Mouse (Mus musculus) neural tube, embryonic 14.5 days (tissue): ENCODE data around the gene Map4. TPM values are rescaled to one million over a fixed set of nuclear protein-coding genes. Genes with fewer than 3 reads are reported as not detected.

Source experiments
- ATAC-seq: fragments of 200-750 bp; cut with Nextera tagmentation; 2 replicates; pipeline ENCODE4 v1.8.0; 2017; ENCODE audit warnings: low read depth, mild to moderate bottlenecking, moderate TSS enrichment, moderate library complexity
- H3K27ac ChIP-seq: fragments of 300-500 bp; sonication (generic); 2 replicates; pipeline ENCODE4 v1.5.1; 2014; ENCODE audit warnings: low read depth, mild to moderate bottlenecking, control low read depth, low read length, moderate library complexity, mixed read lengths
- H3K27me3 ChIP-seq: fragments of 300-500 bp; sonication (generic); 2 replicates; pipeline ENCODE4 v1.6.1; 2014; ENCODE audit warnings: low read length; ENCODE audit not compliant: control insufficient read depth, insufficient read depth
- H3K36me3 ChIP-seq: fragments of 300-500 bp; sonication (generic); 2 replicates; pipeline ENCODE4 v1.6.1; 2014; ENCODE audit warnings: low read length, mixed read lengths; ENCODE audit not compliant: control insufficient read depth, insufficient read depth
- H3K4me1 ChIP-seq: fragments of 300-500 bp; sonication (generic); 2 replicates; pipeline ENCODE4 v1.6.1; 2014; ENCODE audit warnings: low read length; ENCODE audit not compliant: control insufficient read depth, insufficient read depth
- H3K4me2 ChIP-seq: fragments of 300-500 bp; sonication (generic); 2 replicates; pipeline ENCODE4 v1.6.1; 2014; ENCODE audit warnings: mild to moderate bottlenecking, low read depth, low read length, control low read depth
- H3K4me3 ChIP-seq: fragments of 300-500 bp; sonication (generic); 2 replicates; pipeline ENCODE4 v1.5.1; 2014; ENCODE audit warnings: low read depth, low read length, control low read depth, mixed read lengths
- H3K9ac ChIP-seq: fragments of 300-500 bp; sonication (generic); replicated peaks from 2 replicates; pipeline ENCODE4 v1.6.1; 2014; ENCODE audit warnings: low read depth, mild to moderate bottlenecking, control low read depth, low read length, mixed read lengths
- H3K9me3 ChIP-seq: fragments of 300-500 bp; sonication (generic); 2 replicates; pipeline ENCODE4 v1.6.1; 2016; ENCODE audit warnings: low read length; ENCODE audit not compliant: control insufficient read depth
- WGBS: fragments of 180-500 bp; shearing (Covaris S2); extraction: QIAGEN DNeasy Blood & Tissue Kit; methylation state at CpG from one replicate; pipeline ENCODE4 v1.1.7; 2014; 5-methylcytosine and 5-hydroxymethylcytosine counted together
- polyA plus RNA-seq: library from polyadenylated mRNA; unstranded; fragments of >200 nt; fragmentation: Nextera tagmentation; extraction: Ambion mirVana; gene quantifications from 2 replicates; pipeline ENCODE4 v1.2.1, GENCODE M21; 2014

Gene Map4
- polyA plus RNA-seq, 1 experiment from 2014 or later = 171 TPM

GRCm38 (mm10) chr9:110044373-110044772 is 113.1 kb downstream of the Map4 start:
- Histone ChIP-seq H3K4me3 (no peak overlapping the region), H3K4me2 (no peak overlapping the region), H3K27ac (no peak overlapping the region), H3K27me3 (no peaks in the 10 kb centered on the region), H3K9ac (no peak overlapping the region), H3K9me3 (no peaks in the 10 kb centered on the region), H3K4me1 (no peaks in the 10 kb centered on the region), H3K36me3 (no peaks in the 10 kb centered on the region)
- no peak for ATAC-seq
- 96% methylated on average over 4 of the region's 4 CpGs for WGBS

- no peaks in the 10 kb centered on the region for H3K27me3 ChIP-seq
- H3K36me3 ChIP-seq = no peaks in the 10 kb centered on the region
- no peaks in the 10 kb centered on the region for H3K9me3 ChIP-seq
- no peak for ATAC-seq
- H3K4me1 ChIP-seq = 0 out of 2 replicates have a peak, but pooled peaks cover under 1% of the 10 kb centered on the region
- no peak overlapping the region for H3K4me3 ChIP-seq
- no peak overlapping the region for H3K4me2 ChIP-seq
- H3K27ac ChIP-seq = no peak overlapping the region
- no peak overlapping the region for H3K9ac ChIP-seq
These were observed 114.6 kb downstream of the Map4 start for GRCm38 (mm10) chr9:110045763-110046377.

GRCm38 (mm10) chr9:110047260-110047659 is 116.0 kb downstream of the Map4 start:
- H3K9ac ChIP-seq = no peak overlapping the region
- H3K36me3 ChIP-seq = no peaks in the 10 kb centered on the region
- no peak overlapping the region for H3K4me3 ChIP-seq
- no peaks in the 10 kb centered on the region for H3K9me3 ChIP-seq
- H3K4me1 ChIP-seq = peaks cover 6% of the 10 kb centered on the region; the same call in 1 of the 2 replicates
- H3K27me3 ChIP-seq = no peaks in the 10 kb centered on the region
- ATAC-seq = no peak
- 0 out of 2 replicates have a peak overlapping the region, but pooled peaks have one; percentile 5 for H3K27ac ChIP-seq
- no peak overlapping the region for H3K4me2 ChIP-seq

GRCm38 (mm10) chr9:110047857-110048256 is 116.6 kb downstream of the Map4 start:
- no peaks in the 10 kb centered on the region for H3K27me3 ChIP-seq
- peaks cover 12% of the 10 kb centered on the region for H3K4me1 ChIP-seq
- H3K9me3 ChIP-seq = no peaks in the 10 kb centered on the region
- H3K4me2 ChIP-seq = no peak overlapping the region
- no peak overlapping the region for H3K27ac ChIP-seq
- H3K4me3 ChIP-seq = no peak overlapping the region
- WGBS = 14% methylated on average over 3 of the region's 3 CpGs
- peak; percentile 59; the same call in 1 of the 2 replicates for ATAC-seq
- no peak overlapping the region for H3K9ac ChIP-seq
- H3K36me3 ChIP-seq = no peaks in the 10 kb centered on the region

GRCm38 (mm10) chr9:110051184-110051583 is 119.9 kb downstream of the Map4 start:
- Histone ChIP-seq H3K9ac (no peak overlapping the region), H3K4me1 (peaks cover 36% of the 10 kb centered on the region), H3K4me2 (no peak overlapping the region; the same call in 1 of the 2 replicates), H3K36me3 (no peaks in the 10 kb centered on the region), H3K4me3 (no peak overlapping the region; the same call in 1 of the 2 replicates), H3K27me3 (no peaks in the 10 kb centered on the region), H3K27ac (peak overlapping the region; percentile 49), H3K9me3 (no peaks in the 10 kb centered on the region)
- no peak for ATAC-seq

- no peak for ATAC-seq
These were observed 120.8 kb downstream of the Map4 start for GRCm38 (mm10) chr9:110051869-110052661.

GRCm38 (mm10) chr9:110052951-110053304 is 121.7 kb downstream of the Map4 start:
- H3K4me2 ChIP-seq = peak overlapping the region; percentile 86
- H3K9me3 ChIP-seq = no peaks in the 10 kb centered on the region
- ATAC-seq = peak; percentile 13; the same call in 1 of the 2 replicates
- H3K4me1 ChIP-seq = peaks cover 46% of the 10 kb centered on the region
- peak overlapping the region; percentile 88 for H3K27ac ChIP-seq
- no peaks in the 10 kb centered on the region for H3K27me3 ChIP-seq
- peak overlapping the region; percentile 45 for H3K4me3 ChIP-seq
- no peaks in the 10 kb centered on the region for H3K36me3 ChIP-seq
- 46% methylated on average over 4 of the region's 4 CpGs for WGBS
- peak overlapping the region; percentile 67 for H3K9ac ChIP-seq

More at GRCm38 (mm10) chr9:110051869-110052661, 120.8 kb downstream of the Map4 start:
- no peaks in the 10 kb centered on the region for H3K36me3 ChIP-seq
- H3K4me1 ChIP-seq = peaks cover 43% of the 10 kb centered on the region
- peak overlapping the region; percentile 67 for H3K9ac ChIP-seq
- 13% methylated on average over 23 of the region's 23 CpGs for WGBS
- H3K27me3 ChIP-seq = no peaks in the 10 kb centered on the region
- no peaks in the 10 kb centered on the region for H3K9me3 ChIP-seq
- H3K4me2 ChIP-seq = peak overlapping the region; percentile 86
- peak overlapping the region; percentile 88 for H3K27ac ChIP-seq
- H3K4me3 ChIP-seq = peak overlapping the region; percentile 45

- H3K4me1 ChIP-seq = peaks cover 46% of the 10 kb centered on the region
- peak; percentile 83 for ATAC-seq
- peak overlapping the region; percentile 88 for H3K27ac ChIP-seq
- H3K9me3 ChIP-seq = no peaks in the 10 kb centered on the region
- no peaks in the 10 kb centered on the region for H3K36me3 ChIP-seq
- peak overlapping the region; percentile 45 for H3K4me3 ChIP-seq
- H3K9ac ChIP-seq = peak overlapping the region; percentile 67
- no peaks in the 10 kb centered on the region for H3K27me3 ChIP-seq
- WGBS = 9% methylated on average over 8 of the region's 8 CpGs
- H3K4me2 ChIP-seq = peak overlapping the region; percentile 86
These were observed 122.2 kb downstream of the Map4 start for GRCm38 (mm10) chr9:110053305-110054079.
